Mouse (Mus musculus): ENCODE measurements around the gene Gm10663. TPM values are rescaled to one million over a fixed set of nuclear protein-coding genes. Genes with fewer than 3 reads are reported as not detected.

Gm10663 gene
- polyA plus RNA-seq, 1 experiment from 2014 or later: not detected

Small RNAs within 50 kb of the gene (microRNA-seq; reads per million reads assigned to microRNA genes)
- gene Gm24333: not detected

Other genes starting within 250 kb of the Gm10663 start
- 38.1 and 40.5 TPM in 2 replicates for gene Klhl2, start 225.0 kb upstream of the Gm10663 start, polyA plus RNA-seq (2015; fragmentation: Nextera tagmentation; extraction: Ambion mirVana)
- gene Tmem192, start 127.8 kb upstream of the Gm10663 start, polyA plus RNA-seq (2015; fragmentation: Nextera tagmentation; extraction: Ambion mirVana): 27.3 and 33.8 TPM in 2 replicates
- gene Trim75, start 87.2 kb upstream of the Gm10663 start, polyA plus RNA-seq (2015; fragmentation: Nextera tagmentation; extraction: Ambion mirVana): 0.04 and 0.09 TPM in 2 replicates
- not detected in 2 replicates for gene Trim61, start 56.5 kb upstream of the Gm10663 start, polyA plus RNA-seq (2015; fragmentation: Nextera tagmentation; extraction: Ambion mirVana)
- not detected in 2 replicates for gene Trim60, start 56.4 kb upstream of the Gm10663 start, polyA plus RNA-seq (2015; fragmentation: Nextera tagmentation; extraction: Ambion mirVana)
- gene Apela, start 37.7 kb upstream of the Gm10663 start, polyA plus RNA-seq (2015; fragmentation: Nextera tagmentation; extraction: Ambion mirVana): 1.3 and 1.6 TPM in 2 replicates
- 0.09 TPM in 1 of 2 replicates, not detected in the other for gene BC030870, start 54.5 kb downstream of the Gm10663 start, polyA plus RNA-seq (2015; fragmentation: Nextera tagmentation; extraction: Ambion mirVana)

Measured in hindbrain, embryonic 15.5 days (tissue).